Mouse (Mus musculus): ENCODE data around the gene Itsn2. TPM values are rescaled to one million over a fixed set of nuclear protein-coding genes. Genes with fewer than 3 reads are reported as not detected.
"Not testable (repeated sequence)": the region's sequence is repeated elsewhere in the genome, so short reads cannot be mapped to it uniquely, and the experiment has no call there.

Itsn2 gene
- total RNA-seq, 2 experiments from 2014 or later = 49.5 to 64.0 TPM

DNA sequence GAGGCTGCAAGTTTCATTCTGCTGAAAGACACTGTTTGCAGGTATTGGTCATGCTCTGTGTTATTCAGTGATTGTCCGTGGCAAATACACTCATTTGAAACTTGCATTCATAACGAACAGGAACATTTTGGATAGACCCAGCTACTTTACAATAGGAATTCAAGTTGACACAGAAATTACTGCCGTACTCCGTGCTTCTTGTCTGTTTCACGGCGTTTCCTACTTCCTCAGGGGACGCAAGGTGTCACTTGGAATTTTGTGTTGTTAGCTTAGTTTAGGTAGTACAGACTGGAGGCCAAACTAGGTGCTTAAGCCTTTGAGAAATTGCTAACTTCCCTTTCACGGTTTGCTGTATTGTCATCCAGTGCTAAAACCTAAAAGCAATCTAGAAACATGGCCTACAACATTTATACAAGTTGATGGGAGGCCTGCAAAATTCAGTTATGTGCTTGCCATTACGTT is 1.5 kb downstream of the Itsn2 start:
- 0 out of 2 replicates have a peak, but pooled peaks have one; percentile 12 for ATAC-seq (replicated peaks; ENCODE audit: low FRiP score, poor library complexity, severe bottlenecking)

- ATAC-seq (replicated peaks; ENCODE audit: low FRiP score, poor library complexity, severe bottlenecking) = no peak
These were observed 2.6 kb downstream of the Itsn2 start for GRCm38 (mm10) chr12:4595055-4595454.

- no peak for ATAC-seq (replicated peaks; ENCODE audit: low FRiP score, poor library complexity, severe bottlenecking)
These were observed 6.4 kb downstream of the Itsn2 start for GRCm38 (mm10) chr12:4598666-4599428.

DNA sequence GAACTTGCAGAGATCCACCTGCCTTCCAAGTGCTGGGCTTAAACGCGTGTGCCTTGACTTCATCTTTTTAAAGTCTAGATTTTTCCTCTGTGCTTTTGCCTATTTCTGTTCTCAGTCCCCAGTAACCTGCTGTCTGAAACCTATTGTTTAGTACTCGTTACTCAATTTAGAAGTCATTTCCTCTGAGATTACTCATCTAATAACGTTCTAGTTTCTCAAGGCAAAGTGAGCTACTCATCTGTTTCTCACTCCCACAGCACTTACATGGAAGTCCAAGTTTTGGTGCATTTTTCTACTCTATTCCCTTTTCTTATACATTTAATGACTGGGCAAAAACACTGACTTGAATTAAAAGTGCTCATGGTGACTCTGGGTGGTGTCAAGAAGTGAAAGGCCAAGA is 7.3 kb downstream of the Itsn2 start:
- ATAC-seq (replicated peaks; ENCODE audit: low FRiP score, poor library complexity, severe bottlenecking) = no peak

DNA sequence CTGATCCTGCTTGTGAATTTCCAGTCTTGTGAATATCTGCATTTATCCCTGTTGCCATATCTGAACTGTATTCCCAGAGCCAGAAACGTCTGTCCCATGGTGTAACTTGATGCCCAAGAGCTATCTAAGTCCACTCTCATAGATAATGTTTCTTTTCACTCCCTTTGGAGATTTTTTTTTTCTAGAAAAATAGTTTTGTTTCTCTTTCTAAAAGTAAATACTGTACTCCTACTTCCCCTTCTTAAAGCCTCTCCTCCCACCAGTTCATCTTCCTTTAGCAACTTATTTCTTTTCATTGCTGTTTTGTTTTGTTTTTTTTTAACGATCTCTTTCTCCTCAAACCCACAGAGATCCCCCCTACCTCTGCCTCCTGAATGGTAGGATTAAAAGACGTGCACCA is 14.2 kb downstream of the Itsn2 start:
- no peak for ATAC-seq (replicated peaks; ENCODE audit: low FRiP score, poor library complexity, severe bottlenecking)

- no peak for ATAC-seq (replicated peaks; ENCODE audit: low FRiP score, poor library complexity, severe bottlenecking)
These were observed 22.3 kb downstream of the Itsn2 start for GRCm38 (mm10) chr12:4614722-4615121.

DNA sequence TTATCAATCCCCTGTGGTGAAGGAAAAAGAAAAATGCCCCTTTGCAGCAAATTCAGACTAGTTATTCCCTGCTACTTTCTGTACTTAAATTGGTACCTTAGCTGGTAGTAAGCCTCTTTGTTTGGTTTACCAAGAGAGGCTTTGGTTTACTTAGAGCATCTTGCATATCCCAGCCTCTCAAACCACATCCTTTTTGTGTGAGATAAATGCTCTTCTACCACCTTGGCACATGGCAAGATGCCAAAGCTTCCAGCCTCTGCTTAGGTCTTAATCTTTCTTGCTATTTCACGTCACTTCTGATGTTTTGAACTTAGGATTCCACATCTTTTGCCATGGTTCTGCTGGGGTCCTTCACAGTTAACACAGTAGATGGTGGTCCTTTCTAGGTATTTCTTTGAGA is 31.8 kb downstream of the Itsn2 start:
- ATAC-seq (replicated peaks; ENCODE audit: low FRiP score, poor library complexity, severe bottlenecking) = no peak

DNA sequence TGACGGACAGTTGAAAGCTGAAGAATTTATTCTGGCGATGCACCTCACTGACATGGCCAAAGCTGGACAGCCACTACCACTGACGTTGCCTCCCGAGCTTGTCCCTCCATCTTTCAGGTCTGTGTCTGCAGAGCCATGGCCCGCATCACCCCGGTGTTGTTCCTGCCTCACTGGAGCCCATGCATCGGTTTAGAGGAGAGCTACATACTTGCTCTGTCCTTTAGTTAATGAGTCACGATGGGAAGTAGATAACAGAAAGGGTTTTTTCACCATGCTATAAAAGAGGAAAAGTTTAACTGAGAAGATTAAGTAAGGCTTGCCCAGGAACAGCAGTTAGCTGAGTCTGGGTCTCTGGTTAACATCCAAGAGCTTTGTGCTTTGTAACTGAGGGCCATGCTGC is 40.5 kb downstream of the Itsn2 start:
- ATAC-seq (replicated peaks; ENCODE audit: low FRiP score, poor library complexity, severe bottlenecking) = no peak

GRCm38 (mm10) chr12:4638438-4638837 is 46.0 kb downstream of the Itsn2 start:
- no peak for ATAC-seq (replicated peaks; ENCODE audit: low FRiP score, poor library complexity, severe bottlenecking)

- no peak for ATAC-seq (replicated peaks; ENCODE audit: low FRiP score, poor library complexity, severe bottlenecking)
These were observed 48.3 kb downstream of the Itsn2 start for GRCm38 (mm10) chr12:4640737-4641136.

- ATAC-seq (replicated peaks; ENCODE audit: low FRiP score, poor library complexity, severe bottlenecking) = no peak
These were observed 64.4 kb downstream of the Itsn2 start for GRCm38 (mm10) chr12:4656813-4657212.

DNA sequence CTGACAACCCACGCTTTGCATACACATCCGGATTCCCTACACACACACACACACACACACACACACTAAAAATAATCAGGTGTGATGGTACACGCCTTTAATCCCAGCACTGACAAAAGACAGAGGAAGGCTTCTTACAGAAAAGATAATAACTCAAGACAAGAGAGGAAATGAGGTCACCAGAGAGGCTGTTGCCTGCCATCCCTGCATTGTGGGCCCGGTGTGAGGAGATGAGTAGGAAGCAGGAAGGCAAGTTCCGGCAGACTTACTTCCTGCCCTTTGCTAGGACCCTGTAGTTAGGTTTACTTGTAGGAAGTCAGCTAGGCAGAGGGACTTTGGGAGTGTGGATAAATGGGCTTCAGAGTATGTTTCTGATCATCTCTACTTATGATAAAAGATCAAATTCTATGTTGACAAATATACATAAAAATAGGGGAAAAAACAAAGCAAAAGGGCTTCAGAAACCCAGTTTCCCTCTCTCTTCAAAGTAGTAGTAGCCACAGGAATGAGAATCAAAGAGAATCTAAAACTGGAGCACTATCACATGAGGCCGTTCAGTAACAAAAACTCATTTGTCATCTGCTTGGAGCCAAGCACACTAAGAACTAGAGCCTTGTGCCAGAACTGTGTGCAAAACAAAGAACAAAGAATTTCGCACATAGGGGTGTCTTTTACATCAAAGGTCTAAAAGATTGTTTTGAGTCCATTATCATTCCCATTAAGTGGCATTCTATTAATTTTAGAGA is 72.7 kb downstream of the Itsn2 start:
- ATAC-seq (replicated peaks; ENCODE audit: low FRiP score, poor library complexity, severe bottlenecking) = no peak

GRCm38 (mm10) chr12:4665675-4666037 is 73.2 kb downstream of the Itsn2 start:
- ATAC-seq (replicated peaks; ENCODE audit: low FRiP score, poor library complexity, severe bottlenecking) = no peak

- no peak for ATAC-seq (replicated peaks; ENCODE audit: low FRiP score, poor library complexity, severe bottlenecking)
These were observed 83.9 kb downstream of the Itsn2 start for GRCm38 (mm10) chr12:4676336-4676735.

GRCm38 (mm10) chr12:4679971-4680370 is 87.5 kb downstream of the Itsn2 start:
- ATAC-seq (replicated peaks; ENCODE audit: low FRiP score, poor library complexity, severe bottlenecking) = peak; percentile 97

- no peak for ATAC-seq (replicated peaks; ENCODE audit: low FRiP score, poor library complexity, severe bottlenecking)
These were observed 93.0 kb downstream of the Itsn2 start for GRCm38 (mm10) chr12:4685441-4685840.

DNA sequence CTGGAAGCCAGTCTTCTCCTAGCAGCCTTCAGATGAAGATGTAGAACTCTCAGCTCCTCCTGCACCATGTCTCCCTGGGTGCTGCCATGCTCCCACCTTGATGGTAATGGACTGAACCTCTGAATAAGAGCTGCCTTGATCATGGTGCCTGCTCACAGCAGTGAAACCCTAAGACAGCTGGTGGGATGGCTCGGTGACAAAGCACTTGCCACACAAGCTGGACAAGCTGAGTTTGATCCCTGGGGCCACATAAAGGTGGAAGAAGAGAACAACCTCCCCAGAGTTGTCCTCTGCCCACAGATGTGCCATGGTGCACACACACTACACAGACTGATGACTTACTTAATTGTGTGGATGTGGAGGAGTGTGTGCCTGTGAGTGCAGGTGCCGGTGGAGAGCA is 95.9 kb downstream of the Itsn2 start:
- ATAC-seq (replicated peaks; ENCODE audit: low FRiP score, poor library complexity, severe bottlenecking) = no peak

DNA sequence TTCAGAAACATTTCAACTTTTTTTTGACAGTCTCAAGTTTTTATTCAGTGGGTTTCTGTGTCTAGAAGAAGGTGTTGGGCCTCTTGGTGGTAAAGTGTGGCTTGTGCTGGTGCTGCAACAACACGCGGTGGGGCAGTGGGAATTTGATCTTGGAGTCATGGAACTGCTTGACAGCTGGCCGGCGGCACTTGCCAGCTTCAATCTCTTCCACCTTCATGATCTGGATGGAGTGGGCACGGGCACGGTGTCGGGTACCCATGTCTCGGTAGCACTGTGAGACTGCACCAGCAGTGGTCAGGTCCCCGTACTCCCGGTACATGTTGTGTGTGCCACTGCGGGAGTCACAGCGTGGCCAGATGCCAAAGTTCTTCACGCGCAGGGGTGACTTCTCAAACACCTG is 96.9 kb downstream of the Itsn2 start:
- no peak for ATAC-seq (replicated peaks; ENCODE audit: low FRiP score, poor library complexity, severe bottlenecking)

GRCm38 (mm10) chr12:4691193-4691592 is 98.8 kb downstream of the Itsn2 start:
- no peak for ATAC-seq (replicated peaks; ENCODE audit: low FRiP score, poor library complexity, severe bottlenecking)

- no peak for ATAC-seq (replicated peaks; ENCODE audit: low FRiP score, poor library complexity, severe bottlenecking)
These were observed 102.1 kb downstream of the Itsn2 start for GRCm38 (mm10) chr12:4694534-4694933.

- ATAC-seq (replicated peaks; ENCODE audit: low FRiP score, poor library complexity, severe bottlenecking) = not testable (repeated sequence)
These were observed 113.2 kb downstream of the Itsn2 start for GRCm38 (mm10) chr12:4705626-4706025.
